Mouse (Mus musculus) bone marrow macrophage, adult 2 months (primary cell): ENCODE measurements around the gene Mark4. TPM values are rescaled to one million over a fixed set of nuclear protein-coding genes. Genes with fewer than 3 reads are reported as not detected.
A peak's percentile ranks its signal among the peaks of the same experiment; 100 is the strongest.

Source experiments
- H3K27ac ChIP-seq: 2 replicates; pipeline ENCODE4 v1.5.1; 2012; ENCODE audit warnings: low read depth, low read length; ENCODE audit not compliant: insufficient read depth
- H3K4me1 ChIP-seq: 2 replicates; pipeline ENCODE4 v1.6.1; 2012; ENCODE audit warnings: low read length; ENCODE audit not compliant: control insufficient read depth, insufficient read depth
- H3K4me3 ChIP-seq: 2 replicates; pipeline ENCODE4 v1.5.1; 2012; ENCODE audit warnings: mild to moderate bottlenecking, low read length, moderate library complexity; ENCODE audit not compliant: insufficient read depth
- CTCF ChIP-seq: IDR thresholded peaks from 2 replicates; pipeline ENCODE4 v1.5.1; 2012; ENCODE audit warnings: low read depth, mild to moderate bottlenecking, low read length, moderate library complexity
- POLR2A ChIP-seq: IDR thresholded peaks from 2 replicates; pipeline ENCODE4 v1.6.1; 2012; ENCODE audit warnings: mild to moderate bottlenecking, low read depth, low read length, borderline replicate concordance
- polyA plus RNA-seq: library from polyadenylated mRNA; stranded (reverse); fragments of >200 nt; gene quantifications from 2 replicates; pipeline ENCODE4 v1.2.4, GENCODE M21; 2012; ENCODE audit not compliant: missing spikeins, insufficient read depth, insufficient read length

Gene Mark4
- polyA plus RNA-seq, 1 experiment = 21.4 TPM

DNA sequence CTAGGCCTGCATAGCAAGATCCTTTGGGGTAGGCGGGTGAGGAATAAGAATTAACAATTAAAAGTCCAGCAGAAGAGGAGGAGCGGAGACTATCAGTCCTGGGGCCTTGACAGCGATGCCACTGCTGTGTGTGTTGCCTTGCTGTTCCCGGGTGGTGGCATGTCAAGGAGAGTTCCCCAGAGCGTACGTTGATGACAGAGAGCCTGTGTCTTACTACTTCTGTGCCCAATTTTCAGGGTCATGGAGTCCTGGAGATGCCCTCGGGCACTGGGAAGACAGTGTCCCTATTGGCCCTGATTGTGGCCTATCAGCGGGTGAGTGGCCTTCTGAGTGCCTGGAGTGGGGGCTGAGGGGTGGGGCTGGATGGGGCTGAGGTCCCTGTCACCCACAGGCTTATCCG, 74.9 kb downstream of the Mark4 start:
- Histone ChIP-seq H3K4me3 (no peak overlapping the region), H3K27ac (no peak overlapping the region), H3K4me1 (no peaks in the 10 kb centered on the region)
- TF ChIP-seq CTCF = no peak
- TF ChIP-seq POLR2A = no peak

DNA sequence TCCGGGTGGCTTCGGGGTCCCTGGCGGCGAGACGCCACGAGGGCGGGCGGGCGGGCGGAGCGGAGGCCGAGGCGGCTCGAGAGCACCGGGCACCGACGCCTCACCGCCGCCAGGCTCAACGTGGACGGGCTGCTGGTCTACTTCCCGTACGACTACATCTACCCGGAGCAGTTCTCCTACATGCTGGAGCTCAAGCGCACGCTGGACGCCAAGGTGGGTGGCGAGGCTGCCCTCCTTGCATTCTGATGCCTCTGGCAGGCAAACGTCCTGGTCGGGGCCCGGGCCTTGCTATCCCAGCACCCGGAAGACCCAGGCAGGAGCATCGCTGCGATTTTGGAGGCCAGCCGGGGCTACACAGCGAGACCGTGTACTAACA, 76.5 kb downstream of the Mark4 start:
- Histone ChIP-seq H3K4me1 (no peaks in the 10 kb centered on the region), H3K27ac (no peak overlapping the region), H3K4me3 (peak overlapping the region; percentile 94)
- TF ChIP-seq CTCF (no peak), POLR2A (no peak)

DNA sequence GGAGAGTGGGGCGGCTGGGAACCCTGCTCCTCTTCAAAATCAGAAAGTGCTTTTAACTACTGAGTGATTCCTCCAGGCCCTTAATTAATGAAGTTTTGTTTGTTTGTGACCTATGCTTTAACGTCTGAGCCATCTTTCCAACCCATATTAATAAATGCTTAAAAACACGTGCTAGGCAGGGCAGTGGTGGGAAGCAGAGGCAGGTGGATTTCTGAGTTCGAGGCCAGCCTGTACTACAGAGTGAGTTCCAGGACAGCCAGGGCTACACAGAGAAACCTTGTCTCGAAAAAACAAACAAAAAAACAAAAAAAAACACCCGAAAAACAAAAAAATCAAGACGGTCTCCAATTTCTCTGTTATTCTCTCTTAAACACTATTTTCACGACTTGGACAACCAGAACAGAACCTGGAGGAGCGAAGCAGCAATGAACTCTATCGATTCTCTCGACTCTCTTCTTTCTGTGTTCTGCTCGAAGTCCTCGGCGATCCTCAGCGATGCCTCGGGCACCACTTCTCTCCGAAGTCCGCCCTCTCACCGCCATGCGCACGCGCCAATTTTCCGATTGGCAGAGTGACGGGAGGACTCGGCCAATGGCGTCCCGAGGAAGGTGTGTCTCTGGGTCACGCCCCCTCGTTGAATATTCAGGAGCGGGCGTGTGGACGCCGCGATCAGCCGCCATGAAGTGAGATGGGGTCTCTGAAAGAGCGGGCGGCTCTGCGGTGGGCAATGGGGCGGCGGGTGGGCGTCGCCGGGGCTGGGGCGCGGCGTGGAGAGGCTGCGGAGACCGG, 77.0 kb downstream of the Mark4 start, which contains the start of gene Ercc2:
Gene Ercc2 (plus strand): TSS at position 634 of the 789 bp plus-strand sequence.
- no peaks in the 10 kb centered on the region for H3K4me1 ChIP-seq
- TF ChIP-seq CTCF (no peak), POLR2A (no peak)
- no peak within 1 kb of the TSS for H3K27ac ChIP-seq
- H3K4me3 ChIP-seq = peak within 1 kb of the TSS; percentile 94

DNA sequence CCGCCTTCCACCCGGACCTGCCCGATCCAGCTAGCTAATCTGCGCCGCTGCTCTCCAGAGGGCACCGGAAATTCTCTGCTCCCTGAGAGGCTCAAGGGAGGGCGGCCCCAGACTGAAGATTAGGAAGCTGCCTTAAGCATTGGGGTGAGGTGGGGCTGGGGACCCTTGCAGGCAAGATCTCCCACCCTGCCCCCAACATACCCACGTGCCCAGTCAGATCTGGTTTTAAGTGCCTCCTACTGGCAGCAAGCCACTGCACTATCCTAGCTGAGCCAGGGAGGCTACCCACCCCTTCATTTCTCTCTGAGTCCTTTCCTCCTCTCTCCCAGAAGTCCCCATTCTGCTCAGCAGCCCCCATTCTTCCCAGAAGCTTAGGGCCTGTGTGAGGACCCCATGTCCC, 80.6 kb downstream of the Mark4 start:
- Histone ChIP-seq H3K4me1 (no peaks in the 10 kb centered on the region), H3K27ac (no peak overlapping the region), H3K4me3 (no peak overlapping the region)
- no peak for TF ChIP-seq CTCF
- TF ChIP-seq POLR2A = no peak

DNA sequence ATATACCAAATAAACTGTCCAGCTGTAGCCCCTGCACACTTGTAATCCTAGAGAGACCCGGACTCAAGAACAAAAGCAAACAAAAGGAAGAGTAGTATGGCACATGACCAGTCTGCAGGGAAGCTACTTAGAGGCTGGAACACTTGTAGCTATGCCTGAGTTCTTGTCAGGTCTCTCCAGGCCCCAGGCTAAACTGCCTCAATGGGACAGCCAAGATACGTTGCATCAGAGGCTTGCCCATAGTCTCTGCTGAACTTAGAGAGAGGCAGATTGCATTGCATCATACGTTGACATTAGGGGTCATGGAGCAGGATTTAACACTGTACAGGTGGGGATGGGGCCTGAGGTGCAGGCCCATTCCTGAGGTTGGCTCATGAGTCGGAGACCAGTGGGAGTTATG, 82.6 kb downstream of the Mark4 start:
- no peak overlapping the region for H3K27ac ChIP-seq
- TF ChIP-seq CTCF (no peak), POLR2A (no peak)
- no peaks in the 10 kb centered on the region for H3K4me1 ChIP-seq
- no peak overlapping the region for H3K4me3 ChIP-seq

DNA sequence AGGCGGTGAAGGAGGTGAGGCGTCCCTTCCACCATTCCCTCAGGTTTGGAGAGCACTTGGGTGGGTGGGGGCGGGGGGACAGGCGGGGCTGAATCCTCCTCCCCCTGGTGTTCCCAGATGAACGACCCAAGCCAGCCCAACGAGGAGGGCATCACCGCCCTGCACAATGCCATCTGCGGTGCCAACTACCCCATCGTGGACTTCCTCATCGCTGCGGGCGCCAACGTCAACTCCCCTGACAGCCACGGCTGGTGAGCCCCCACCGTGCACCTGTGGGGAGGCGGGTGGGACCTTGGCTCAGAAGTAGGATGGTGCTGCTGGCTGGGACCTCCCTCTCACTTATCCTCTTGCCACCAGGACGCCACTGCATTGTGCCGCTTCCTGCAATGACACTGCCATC, 83.3 kb downstream of the Mark4 start:
- no peak for TF ChIP-seq POLR2A
- no peak for TF ChIP-seq CTCF
- H3K4me3 ChIP-seq = no peak overlapping the region

More for the DNA sequence above, 83.3 kb downstream of the Mark4 start:
- no peaks in the 10 kb centered on the region for H3K4me1 ChIP-seq
- H3K27ac ChIP-seq = no peak overlapping the region

Other genes starting within 250 kb of the Mark4 start
- not detected in 2 replicates for gene Gpr4, start 246.3 kb downstream of the Mark4 start, polyA plus RNA-seq
- 20.0 and 22.0 TPM in 2 replicates for gene Opa3, start 230.5 kb downstream of the Mark4 start, polyA plus RNA-seq
- gene Vasp, start 187.0 kb downstream of the Mark4 start, polyA plus RNA-seq = 178 and 187 TPM in 2 replicates
- gene Ppm1n, start 178.8 kb downstream of the Mark4 start, polyA plus RNA-seq = 0.93 and 4.2 TPM in 2 replicates
- 1.4 and 2.0 TPM in 2 replicates for gene Rtn2, start 176.2 kb downstream of the Mark4 start, polyA plus RNA-seq
- gene Fosb, start 148.8 kb downstream of the Mark4 start, polyA plus RNA-seq = 0.68 TPM in 1 of 2 replicates, not detected in the other
- gene Ercc1, start 114.0 kb downstream of the Mark4 start, polyA plus RNA-seq = 30.7 and 35.4 TPM in 2 replicates
- 7.8 and 8.4 TPM in 2 replicates for gene Cd3eap, start 99.3 kb downstream of the Mark4 start, polyA plus RNA-seq
- gene Ppp1r13l, start 99.1 kb downstream of the Mark4 start, polyA plus RNA-seq = 1.6 and 4.0 TPM in 2 replicates
- gene Ercc2, start 76.8 kb downstream of the Mark4 start, polyA plus RNA-seq = 14.5 and 18.9 TPM in 2 replicates
- gene Klc3, start 54.7 kb downstream of the Mark4 start, polyA plus RNA-seq = 0.95 TPM in 1 of 2 replicates, not detected in the other
- gene Ckm, start 54.0 kb downstream of the Mark4 start, polyA plus RNA-seq = 0.65 TPM in 1 of 2 replicates, not detected in the other
- not detected in 2 replicates for gene Exoc3l2, start 4.5 kb upstream of the Mark4 start, polyA plus RNA-seq
- 9.7 and 11.0 TPM in 2 replicates for gene Bloc1s3, start 49.5 kb upstream of the Mark4 start, polyA plus RNA-seq
- gene Trappc6a, start 49.6 kb upstream of the Mark4 start, polyA plus RNA-seq = 51.4 and 57.0 TPM in 2 replicates
- gene Nkpd1, start 59.0 kb upstream of the Mark4 start, polyA plus RNA-seq = not detected in 2 replicates
- gene Ppp1r37, start 104.3 kb upstream of the Mark4 start, polyA plus RNA-seq = 19.3 and 25.7 TPM in 2 replicates
- gene Zfp296, start 118.5 kb upstream of the Mark4 start, polyA plus RNA-seq = 0.60 TPM in 1 of 2 replicates, not detected in the other
- 51.6 and 52.0 TPM in 2 replicates for gene Gemin7, start 118.8 kb upstream of the Mark4 start, polyA plus RNA-seq
- 41.1 and 53.9 TPM in 2 replicates for gene Clasrp, start 145.7 kb upstream of the Mark4 start, polyA plus RNA-seq
- 33.2 and 35.7 TPM in 2 replicates for gene Relb, start 170.6 kb upstream of the Mark4 start, polyA plus RNA-seq
- gene Clptm1, start 206.2 kb upstream of the Mark4 start, polyA plus RNA-seq = 81.9 and 95.3 TPM in 2 replicates
- 56.2 and 70.4 TPM in 2 replicates for gene Apoc2, start 219.1 kb upstream of the Mark4 start, polyA plus RNA-seq
- not detected in 2 replicates for gene Gm44805, start 222.6 kb upstream of the Mark4 start, polyA plus RNA-seq
- gene Apoc4, start 222.7 kb upstream of the Mark4 start, polyA plus RNA-seq = not detected in 2 replicates
- not detected in 2 replicates for gene Apoc1, start 233.8 kb upstream of the Mark4 start, polyA plus RNA-seq
- 16,287 and 16,533 TPM in 2 replicates for gene Apoe, start 240.4 kb upstream of the Mark4 start, polyA plus RNA-seq